Mouse (Mus musculus): ENCODE data around the gene Mapkapk5. TPM values are rescaled to one million over a fixed set of nuclear protein-coding genes. Genes with fewer than 3 reads are reported as not detected.

Gene Mapkapk5
- 10 to 100 TPM; 64.6 to 71.1 TPM for total RNA-seq (2021)
- long read RNA-seq, experiment 1, transcript Mapkapk5-204 (14 exons, 1,513 nt): major isoform, 6 of 11 reads
- long read RNA-seq, experiment 1, partial matches to known transcripts: 0 of 11 reads
- long read RNA-seq, experiment 1, other reads (novel, unspliced or antisense): 1 of 11 reads
- long read RNA-seq, experiment 2, transcript Mapkapk5-201 (14 exons, 2,234 nt): major isoform, 8 of 15 reads
- long read RNA-seq, experiment 2, partial matches to known transcripts: 2 of 15 reads
- long read RNA-seq, experiment 2, other reads (novel, unspliced or antisense): 2 of 15 reads

DNA sequence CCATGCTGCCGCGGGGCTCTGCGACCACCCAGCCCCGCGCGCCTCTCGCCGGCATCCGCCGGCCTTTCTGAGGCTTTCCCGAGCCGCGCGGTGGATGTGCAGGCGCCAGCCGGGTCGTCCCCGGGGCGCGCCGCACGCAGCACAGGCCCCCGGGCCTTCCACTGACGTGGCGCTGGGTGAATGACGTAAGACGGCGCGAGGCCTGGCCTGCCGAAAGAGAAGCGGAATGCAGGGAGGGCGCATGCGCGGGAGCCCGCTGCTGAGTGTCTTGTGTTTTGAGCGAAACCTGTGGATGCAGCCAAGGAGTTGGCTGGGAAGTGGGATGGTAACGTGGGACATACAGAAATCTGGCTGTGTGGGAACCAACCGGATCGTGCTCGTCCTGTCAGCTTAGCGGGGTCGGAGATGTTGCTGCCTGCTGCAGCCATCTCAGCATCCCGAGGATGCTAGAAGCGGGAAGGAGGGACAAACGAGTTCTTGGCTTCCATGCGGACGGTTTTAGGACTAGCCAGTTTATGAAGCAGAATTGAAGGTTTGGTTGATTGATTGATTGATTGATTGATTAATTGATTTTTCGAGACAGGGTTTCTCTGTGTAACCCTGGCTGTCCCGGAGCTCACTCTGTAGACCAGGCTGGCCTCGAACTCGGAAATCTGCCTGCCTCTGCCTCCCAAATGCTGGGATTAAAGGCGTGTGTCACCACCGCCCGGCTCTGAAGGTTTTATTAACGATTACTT, at the start of gene Mapkapk5:
Gene Mapkapk5 (minus strand): TSS at position 113 of the 737 bp plus-strand sequence.
- peak; percentile 96 to 98 for DNase-seq (ENCODE audit: low spot score in 2 of 2)

- no peak for DNase-seq (ENCODE audit: low spot score in 2 of 2)
These were observed 49.1 kb upstream of the Mapkapk5 start for GRCm38 (mm10) chr5:121594714-121595313.

- peak; percentile 75 to 80 for DNase-seq (ENCODE audit: low spot score in 2 of 2)
These were observed 48.0 kb upstream of the Mapkapk5 start, which contains the start of gene Aldh2 for GRCm38 (mm10) chr5:121593451-121594401. Aldh2 (minus strand) TSS chr5:121593824.

- DNase-seq (ENCODE audit: low spot score in 2 of 2): no peak
These were observed 47.2 kb upstream of the Mapkapk5 start for GRCm38 (mm10) chr5:121592816-121593407.

GRCm38 (mm10) chr5:121592064-121592815, 46.5 kb upstream of the Mapkapk5 start:
- DNase-seq (ENCODE audit: low spot score in 2 of 2): no peak

- no peak for DNase-seq (ENCODE audit: low spot score in 2 of 2)
These were observed 45.8 kb upstream of the Mapkapk5 start for GRCm38 (mm10) chr5:121591417-121592063.

- no peak for DNase-seq (ENCODE audit: low spot score in 2 of 2)
These were observed 44.2 kb upstream of the Mapkapk5 start for GRCm38 (mm10) chr5:121589928-121590327.

- peak; percentile 55 to 70 for DNase-seq (ENCODE audit: low spot score in 2 of 2)
These were observed 40.8 kb upstream of the Mapkapk5 start for GRCm38 (mm10) chr5:121586400-121587039.

DNA sequence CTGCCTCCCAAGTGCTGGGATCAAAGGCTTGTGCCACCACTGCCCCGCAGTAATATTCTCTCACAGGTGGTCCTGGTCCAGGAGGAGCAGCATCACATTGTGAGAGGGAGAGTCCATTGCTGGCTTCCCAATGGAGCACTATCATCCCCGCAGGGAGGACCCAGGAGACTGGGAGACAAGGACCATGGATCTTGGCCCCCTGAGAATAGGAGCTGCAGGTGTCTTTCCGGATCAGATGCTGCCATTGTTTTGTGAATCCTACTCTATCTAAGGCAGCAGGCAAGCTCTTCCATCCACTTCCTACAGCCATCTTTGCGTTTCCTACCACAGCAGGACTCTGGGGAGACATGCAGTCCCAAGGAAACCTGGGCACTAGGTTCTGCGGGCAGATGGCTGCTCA, 40.0 kb upstream of the Mapkapk5 start:
- no peak for DNase-seq (ENCODE audit: low spot score in 2 of 2)

- DNase-seq (ENCODE audit: low spot score in 2 of 2): no peak
These were observed 39.3 kb upstream of the Mapkapk5 start for GRCm38 (mm10) chr5:121585005-121585404.

DNA sequence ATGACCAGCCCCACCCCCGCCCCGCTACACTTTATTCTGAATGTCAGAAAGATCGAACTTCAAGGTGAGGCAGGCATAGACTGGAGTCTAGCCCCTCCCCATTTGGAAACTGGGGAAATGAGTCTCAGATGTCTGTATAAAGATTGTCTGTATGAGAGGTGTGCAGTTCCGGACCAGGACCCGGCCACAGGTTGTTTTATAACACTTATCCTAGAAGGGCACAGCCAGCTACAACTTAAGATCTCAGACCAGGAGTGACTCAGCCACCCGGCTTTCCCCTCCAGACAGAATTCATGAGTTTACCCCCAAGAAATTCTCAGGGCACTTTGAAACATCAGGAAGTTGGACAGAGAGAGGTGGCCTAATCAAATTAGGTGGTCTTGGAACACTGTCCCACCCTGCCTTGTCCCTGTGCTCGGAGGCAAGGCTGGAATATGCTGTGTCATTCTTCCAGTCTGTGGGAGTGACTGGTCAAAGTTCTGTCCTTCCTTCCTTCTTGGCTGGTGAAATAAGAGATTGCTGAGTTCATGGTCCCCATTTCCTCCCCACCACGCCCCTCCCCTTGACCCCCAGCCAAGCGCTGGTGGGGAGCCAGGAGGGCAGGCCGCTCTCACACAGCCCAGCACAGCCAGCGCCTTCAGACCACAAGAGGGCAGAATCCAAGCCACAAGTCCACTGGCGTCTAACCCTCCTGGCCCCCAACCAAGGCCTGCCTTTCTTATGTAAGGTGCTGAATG, 38.2 kb upstream of the Mapkapk5 start:
- peak; percentile 40 to 42 for DNase-seq (ENCODE audit: low spot score in 2 of 2)

DNA sequence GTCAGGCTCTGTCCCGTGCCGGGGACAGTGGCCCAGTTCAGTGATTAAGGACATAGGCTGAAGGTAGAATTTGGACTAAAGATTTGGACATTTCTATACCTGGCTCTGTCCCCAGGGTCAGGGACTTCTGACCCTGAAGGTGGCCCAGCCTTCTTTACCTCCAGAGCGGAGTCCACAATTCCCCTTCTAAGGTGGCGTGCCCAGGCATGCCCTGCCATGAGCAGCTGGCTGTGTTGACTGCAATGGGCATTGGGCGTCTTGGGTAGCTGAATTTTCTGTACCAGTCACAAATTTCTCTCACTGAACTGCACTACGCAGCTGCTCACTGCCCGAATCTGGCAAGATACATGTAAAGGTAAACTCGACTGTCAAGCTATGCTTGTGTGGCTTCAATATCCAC, 36.2 kb upstream of the Mapkapk5 start:
- DNase-seq (ENCODE audit: low spot score in 2 of 2): no peak

- DNase-seq (ENCODE audit: low spot score in 2 of 2): no peak
These were observed 31.3 kb upstream of the Mapkapk5 start for GRCm38 (mm10) chr5:121576927-121577488.

DNA sequence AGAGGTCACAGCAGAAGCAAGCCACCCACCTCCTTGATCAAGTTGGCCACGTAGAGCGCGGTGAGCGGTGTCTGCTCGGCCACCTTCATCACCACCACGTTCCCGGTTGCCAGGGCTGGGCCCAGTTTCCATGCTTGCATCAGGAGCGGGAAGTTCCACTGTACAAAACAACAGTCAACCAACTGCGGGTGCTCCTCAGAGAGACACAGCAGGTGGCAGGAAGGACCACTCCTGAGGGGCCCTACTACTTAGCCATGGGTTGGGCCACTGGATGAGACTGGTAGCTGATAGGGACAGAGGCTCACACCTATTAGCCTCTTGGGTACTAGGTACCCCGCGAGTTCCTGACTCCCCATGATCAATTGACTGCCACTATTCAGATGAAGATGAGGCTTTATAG, 30.2 kb upstream of the Mapkapk5 start:
- DNase-seq (ENCODE audit: low spot score in 2 of 2): no peak

DNA sequence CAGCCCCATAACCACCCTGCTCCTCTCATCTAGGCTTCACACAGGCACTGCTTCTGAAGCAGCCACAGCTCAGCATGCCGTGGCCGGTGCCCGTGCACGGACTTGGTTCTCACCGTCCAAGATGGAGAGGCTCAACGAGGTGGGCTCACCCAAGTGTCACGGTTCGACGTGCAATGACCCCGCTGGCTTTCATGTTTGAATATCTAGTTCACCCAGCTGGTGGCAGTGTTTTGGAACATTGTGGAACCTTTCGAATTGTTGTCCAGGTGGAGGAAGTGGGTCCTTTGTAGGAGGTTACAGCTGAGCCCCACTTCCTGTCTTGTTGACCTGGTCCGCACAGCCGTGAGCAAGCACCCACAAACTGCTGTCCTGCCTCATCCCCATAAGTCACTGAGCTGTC, 28.4 kb upstream of the Mapkapk5 start:
- DNase-seq (ENCODE audit: low spot score in 2 of 2): no peak

DNA sequence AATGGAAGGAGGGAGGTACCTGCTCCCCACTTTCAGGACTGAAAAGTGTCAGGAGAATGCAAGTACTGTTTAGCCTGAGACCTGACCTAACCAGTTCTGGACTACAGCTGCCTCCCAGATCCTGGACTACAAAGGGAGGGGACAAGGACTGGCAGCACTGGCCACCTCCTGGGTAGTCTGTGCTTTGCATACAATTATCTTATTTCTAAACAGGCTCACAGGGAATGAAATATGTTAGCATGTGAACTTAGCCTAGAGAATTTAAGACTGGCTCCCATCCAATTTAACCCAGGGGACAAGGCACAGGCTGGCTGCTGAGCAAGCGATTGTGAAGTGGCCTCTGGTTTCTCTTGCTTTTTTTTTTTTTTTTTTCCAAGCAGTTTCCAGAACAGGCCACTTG, 25.1 kb upstream of the Mapkapk5 start:
- DNase-seq (ENCODE audit: low spot score in 2 of 2): no peak

GRCm38 (mm10) chr5:121569881-121570420, 24.2 kb upstream of the Mapkapk5 start:
- no peak for DNase-seq (ENCODE audit: low spot score in 2 of 2)
